Mouse (Mus musculus) spleen, adult 12 weeks (tissue): ENCODE measurements around the gene Cltb.

Source experiments
- DNase-seq: peaks from one replicate; pipeline ENCODE4 v3.0.0; 2022; ENCODE audit warnings: low spot score

The Cltb gene

DNA sequence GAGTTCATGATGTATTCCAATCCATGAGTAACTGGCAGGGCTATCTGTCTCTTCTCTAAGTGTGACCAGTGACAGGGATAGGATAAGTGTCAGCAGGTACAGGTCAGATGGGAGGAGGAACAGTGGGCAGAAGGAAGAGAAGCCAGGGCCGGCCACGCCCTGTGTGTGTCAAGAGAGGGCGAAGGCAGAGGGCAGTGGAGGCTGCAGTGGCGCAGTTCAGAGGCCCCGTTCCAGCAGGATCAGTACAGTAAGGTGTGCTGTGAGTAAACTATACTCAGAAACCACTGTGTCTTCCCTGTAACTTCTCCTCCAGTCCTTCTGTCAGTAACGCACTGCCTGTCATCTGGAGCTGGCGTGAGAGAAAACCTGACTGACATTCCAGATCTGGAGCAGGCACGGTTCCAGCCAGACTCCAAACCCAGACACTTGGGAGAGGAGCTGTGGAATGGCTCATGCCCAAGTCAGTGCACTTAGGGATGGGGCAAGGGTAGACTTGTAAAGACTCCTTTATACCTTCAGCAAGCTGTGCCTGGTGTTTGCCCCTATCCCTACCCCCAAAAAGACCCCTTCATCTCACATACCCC, 14.9 kb downstream of the Cltb start:
- DNase-seq: no peak

GRCm38 (mm10) chr13:54593617-54594016, 17.5 kb downstream of the Cltb start:
- DNase-seq: no peak

- DNase-seq: no peak
Measured at GRCm38 (mm10) chr13:54591776-54592356, 19.3 kb downstream of the Cltb start.

- DNase-seq: peak; percentile 96
Measured at GRCm38 (mm10) chr13:54589996-54590951, 20.9 kb downstream of the Cltb start, which contains the start of the genes Nop16 and Higd2a. TSS of gene Nop16 (minus strand) at chr13:54590090. TSS of gene Higd2a (plus strand) at chr13:54590207.

DNA sequence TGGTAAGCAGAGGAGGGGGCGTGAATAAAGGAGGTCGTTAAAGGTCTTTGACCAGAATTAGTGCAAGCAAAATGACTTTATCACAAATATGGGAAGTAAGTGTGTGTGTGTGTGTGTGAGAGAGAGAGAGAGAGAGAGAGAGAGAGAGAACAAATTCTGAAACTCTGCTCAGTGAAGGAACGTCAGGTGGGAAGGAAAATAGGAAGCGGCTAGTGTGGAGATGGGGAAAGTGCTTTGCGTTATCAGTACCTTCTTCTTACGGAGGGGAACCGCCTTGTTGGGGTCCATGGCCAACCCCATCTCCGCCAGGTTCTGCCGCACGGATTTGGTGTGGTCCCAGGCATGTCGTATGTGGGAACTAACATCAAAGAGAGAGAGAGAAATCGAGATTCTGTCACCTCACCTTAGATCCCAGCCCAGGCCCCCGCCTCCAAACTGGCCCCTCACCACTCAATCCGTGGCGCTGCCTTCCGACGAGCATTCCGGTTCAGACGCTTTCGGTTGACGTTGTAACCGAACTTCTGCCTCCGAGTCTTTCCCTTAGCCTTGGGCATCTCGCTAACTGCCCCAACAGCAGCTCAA, 21.6 kb downstream of the Cltb start:
- no peak for DNase-seq

DNA sequence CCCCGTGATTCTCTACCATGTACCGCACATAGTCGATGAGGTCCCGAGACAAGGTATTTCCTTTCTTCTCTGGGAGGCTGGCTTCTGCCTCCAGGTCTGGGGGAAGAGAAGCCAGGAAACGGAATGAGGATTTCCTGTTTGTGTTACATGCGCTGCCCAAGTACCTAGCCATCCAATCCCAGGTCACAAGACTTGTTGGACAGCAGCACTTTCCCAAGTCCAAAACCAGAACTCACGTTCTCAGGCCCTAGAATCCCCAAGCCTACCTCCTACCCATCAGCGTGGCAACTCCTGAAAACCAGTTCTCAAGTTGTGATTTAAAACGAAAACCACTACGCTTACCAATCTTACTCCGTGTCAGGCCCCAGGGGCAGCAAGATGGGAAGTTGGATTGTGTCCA, 25.3 kb downstream of the Cltb start:
- no peak for DNase-seq

DNA sequence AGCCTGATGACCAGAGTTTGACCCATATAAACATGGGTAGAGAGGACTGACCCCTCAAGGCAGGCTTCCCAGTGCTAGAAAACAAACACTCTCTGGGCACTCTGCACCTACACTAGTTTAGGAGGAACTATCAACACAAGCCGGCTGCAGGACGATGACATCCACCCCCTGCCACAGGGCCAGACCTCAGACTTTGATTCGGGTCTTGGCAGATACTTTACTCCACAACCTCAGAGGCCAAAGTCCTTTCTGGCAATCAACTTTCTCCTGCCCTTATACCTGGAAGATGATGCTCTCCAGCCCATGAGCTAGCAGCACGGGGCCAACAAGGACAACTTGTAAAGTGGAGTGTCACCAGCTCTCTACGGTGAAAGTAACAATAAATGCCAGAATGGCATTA, 28.3 kb downstream of the Cltb start:
- no peak for DNase-seq

GRCm38 (mm10) chr13:54582126-54582525, 29.0 kb downstream of the Cltb start:
- DNase-seq: no peak

GRCm38 (mm10) chr13:54581385-54581784, 29.8 kb downstream of the Cltb start:
- no peak for DNase-seq

DNA sequence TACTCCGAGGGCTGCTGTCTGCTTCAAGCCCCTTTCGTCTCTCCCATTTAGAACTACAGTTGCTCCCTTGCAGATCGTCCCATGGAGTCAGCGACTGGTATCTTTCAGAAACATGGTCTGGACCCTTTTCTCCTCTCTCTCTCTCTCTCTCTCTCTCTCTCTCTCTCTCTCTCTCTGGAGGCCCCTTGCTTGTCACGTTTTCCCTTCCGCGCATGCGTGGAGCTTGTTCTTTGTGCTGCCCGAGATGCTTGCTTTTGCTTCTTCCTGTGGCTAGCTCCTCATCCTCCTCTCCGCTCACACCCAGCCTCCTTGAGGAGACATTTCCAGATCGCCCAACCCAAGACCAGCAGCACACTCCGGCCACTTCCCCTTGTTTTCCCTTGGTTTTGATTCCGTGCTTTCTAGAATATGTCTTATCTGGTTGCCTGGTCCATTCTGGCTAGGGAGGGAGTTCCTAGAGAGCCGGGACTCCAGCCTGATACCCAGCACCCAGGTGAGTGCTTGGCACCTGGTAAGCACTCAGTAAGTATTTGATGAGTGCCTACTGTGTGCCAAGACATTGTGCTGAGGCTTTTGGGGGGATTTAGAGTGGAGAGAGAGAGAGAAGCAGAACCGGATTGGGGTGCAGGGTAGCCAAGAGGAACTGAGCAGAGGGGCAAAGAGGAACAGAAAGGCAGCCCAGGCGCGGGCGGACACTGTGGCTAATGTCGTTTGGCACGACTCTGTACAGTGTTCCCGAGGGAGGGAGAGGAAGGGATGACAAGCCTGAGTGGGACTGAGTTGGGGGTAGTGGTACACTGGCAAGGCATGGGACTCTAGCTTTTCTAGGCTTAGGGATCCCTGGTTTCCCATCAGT, 33.3 kb downstream of the Cltb start:
- DNase-seq: no peak

- DNase-seq: no peak
Measured at GRCm38 (mm10) chr13:54575489-54575888, 35.7 kb downstream of the Cltb start.

DNA sequence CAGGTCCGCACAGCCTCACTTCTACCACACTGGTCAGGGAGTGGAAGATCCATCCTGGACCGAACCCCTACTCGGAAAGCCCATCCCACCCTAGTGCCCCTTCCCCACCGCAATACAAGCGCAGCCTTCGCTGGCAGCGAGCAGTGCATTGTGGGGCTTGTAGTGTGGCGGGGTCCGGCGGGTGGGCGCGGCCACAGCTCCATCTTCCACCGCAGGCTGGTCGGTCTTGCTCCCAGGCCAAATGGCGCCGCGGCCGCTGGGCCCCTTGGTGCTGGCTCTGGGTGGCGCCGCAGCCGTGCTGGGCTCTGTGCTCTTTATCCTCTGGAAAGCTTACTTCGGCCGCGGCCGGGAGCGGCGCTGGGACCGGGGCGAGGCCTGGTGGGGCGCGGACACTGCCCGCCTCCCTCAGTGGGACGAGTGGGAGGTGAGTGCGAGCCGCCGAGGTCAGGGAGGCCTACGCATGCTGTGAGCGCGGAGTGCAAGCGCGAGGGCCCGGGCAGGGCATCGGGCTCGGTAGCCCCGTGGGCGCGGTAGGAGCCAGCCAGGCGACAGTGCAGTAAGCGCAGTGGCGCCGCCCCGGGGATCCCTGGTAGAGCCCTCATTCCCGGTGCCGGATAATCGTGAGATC, 36.2 kb downstream of the Cltb start, which contains the start of gene Arl10:
Arl10 (plus strand) TSS at position 162 of the 628 bp plus-strand sequence.
- DNase-seq: peak; percentile 7

DNA sequence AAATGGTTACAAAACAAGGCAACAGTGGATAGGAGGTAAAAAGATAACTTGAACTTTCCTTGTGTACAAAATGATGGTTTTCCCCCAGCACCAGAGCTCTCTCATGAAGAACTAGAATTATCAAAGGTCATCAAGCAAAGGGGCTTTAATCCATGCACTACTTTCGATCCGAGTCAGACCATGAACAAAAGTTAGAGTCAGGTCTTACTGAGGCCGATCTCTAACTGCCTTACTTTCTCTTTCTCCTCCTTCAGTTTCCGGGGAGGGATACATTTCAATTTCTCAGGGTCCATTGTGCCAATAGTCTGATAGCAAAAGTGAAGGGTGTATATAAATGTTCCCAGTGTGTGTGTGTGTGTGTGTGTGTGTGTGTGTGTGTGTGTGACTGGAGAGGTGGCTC, 38.5 kb downstream of the Cltb start:
- DNase-seq: no peak

GRCm38 (mm10) chr13:54571637-54572036, 39.5 kb downstream of the Cltb start:
- no peak for DNase-seq

- no peak for DNase-seq
Measured at GRCm38 (mm10) chr13:54570736-54571135, 40.4 kb downstream of the Cltb start.

GRCm38 (mm10) chr13:54569282-54569681, 41.9 kb downstream of the Cltb start:
- DNase-seq: no peak

DNA sequence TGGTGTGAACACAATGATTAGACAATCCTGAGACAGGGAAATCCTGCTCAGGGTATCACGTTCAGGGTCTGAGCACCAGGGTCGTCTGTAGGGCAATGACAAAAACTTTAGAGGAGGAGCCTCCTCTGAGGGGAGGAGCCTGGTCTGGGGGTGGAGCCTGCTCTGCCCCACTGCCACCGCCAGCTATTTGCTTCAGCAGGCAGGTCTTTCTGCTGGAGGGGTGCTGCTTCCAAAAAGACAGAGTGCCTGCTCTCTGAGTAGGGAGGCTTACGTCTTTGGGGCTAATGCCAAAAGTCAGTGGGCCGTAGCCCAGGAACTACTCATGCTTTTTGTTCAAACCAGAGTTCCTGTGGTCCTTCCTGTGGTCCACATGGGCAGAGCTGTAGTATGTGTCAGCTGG, 42.8 kb downstream of the Cltb start:
- DNase-seq: no peak

GRCm38 (mm10) chr13:54565594-54566345, 45.4 kb downstream of the Cltb start:
- DNase-seq: no peak

- peak; percentile 90 for DNase-seq
Measured at GRCm38 (mm10) chr13:54565201-54565581, 46.0 kb downstream of the Cltb start, which contains the start of gene 4833439L19Rik. TSS of gene 4833439L19Rik (minus strand) at chr13:54565435.
